Mouse (Mus musculus): ENCODE measurements around the gene B3gnt8.
A peak's percentile ranks its signal among the peaks of the same experiment; 100 is the strongest.
"Not testable (repeated sequence)": the region's sequence is repeated elsewhere in the genome, so short reads cannot be mapped to it uniquely, and the experiment has no call there.

The B3gnt8 gene

GRCm38 (mm10) chr7:25626509-25627430 lies at the start of gene B3gnt8:
Gene B3gnt8 (plus strand): TSS chr7:25626654.
- peak; percentile 37 for DNase-seq (ENCODE audit: low spot score)

GRCm38 (mm10) chr7:25576793-25577437 lies 49.5 kb upstream of the B3gnt8 start:
- DNase-seq (ENCODE audit: low spot score): not testable (repeated sequence)

DNA sequence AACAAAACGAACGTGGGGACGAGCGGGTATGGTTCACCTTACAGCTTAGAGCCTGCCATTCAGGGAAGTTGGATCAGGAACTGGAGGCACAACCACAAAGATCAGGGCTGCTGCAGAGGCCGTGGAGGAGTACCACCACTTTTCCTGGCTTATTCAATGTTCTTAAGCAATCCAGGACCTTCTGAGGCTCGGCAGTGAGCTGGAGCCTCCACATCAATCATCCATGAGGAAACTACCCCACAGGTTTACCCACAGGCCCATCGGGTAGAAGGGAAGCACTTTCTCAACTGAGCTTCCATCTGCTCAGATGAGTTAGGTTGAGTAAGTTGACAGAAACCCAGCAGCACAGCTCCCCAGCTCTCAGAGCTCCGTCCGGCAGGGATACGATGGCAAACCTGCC lies 47.0 kb upstream of the B3gnt8 start:
- no peak for DNase-seq (ENCODE audit: low spot score)

GRCm38 (mm10) chr7:25582301-25582810 lies 44.1 kb upstream of the B3gnt8 start:
- DNase-seq (ENCODE audit: low spot score): no peak

- no peak for DNase-seq (ENCODE audit: low spot score)
Measured at GRCm38 (mm10) chr7:25584651-25585050, 41.8 kb upstream of the B3gnt8 start.

DNA sequence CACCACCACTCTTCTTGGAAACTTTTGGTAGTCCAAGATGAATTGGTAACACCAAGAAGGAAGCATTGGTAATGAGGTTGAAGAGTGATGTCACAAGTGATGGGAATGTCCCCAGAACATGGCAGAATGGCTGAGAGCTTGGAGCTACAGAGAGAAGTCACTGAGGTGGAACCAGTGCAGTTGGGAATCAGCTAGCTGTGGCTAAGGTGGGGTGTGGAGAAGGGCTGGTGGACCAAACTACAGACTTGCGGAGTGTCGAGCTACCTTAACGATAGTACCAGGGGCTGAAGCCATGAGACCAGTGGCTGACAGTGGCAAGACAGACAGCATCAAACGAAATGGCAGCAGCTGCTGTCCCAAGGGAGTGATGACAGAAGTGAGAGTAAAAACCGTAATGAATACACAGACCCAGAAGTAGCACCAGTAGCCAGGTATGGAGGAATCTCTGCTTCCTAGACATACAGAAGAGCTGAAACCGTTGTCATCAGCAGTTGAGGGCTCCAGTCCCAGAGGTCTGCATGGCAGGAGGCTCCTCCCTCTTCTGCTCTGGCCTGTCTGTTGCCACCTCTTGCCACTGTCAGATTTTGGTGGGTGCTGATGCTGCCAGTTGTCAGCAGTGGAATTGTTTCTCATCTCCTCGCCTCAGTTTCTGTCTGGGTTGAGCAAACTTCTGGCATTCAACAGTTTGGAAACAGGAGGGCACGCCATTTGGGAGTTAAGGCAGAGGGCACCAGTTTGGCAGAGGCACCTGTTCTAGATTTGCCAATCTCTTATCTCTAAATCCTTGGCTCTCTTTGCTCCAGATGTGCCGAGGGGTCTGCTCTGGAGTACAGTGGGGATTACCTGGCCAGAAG lies 40.9 kb upstream of the B3gnt8 start:
- no peak for DNase-seq (ENCODE audit: low spot score)

DNA sequence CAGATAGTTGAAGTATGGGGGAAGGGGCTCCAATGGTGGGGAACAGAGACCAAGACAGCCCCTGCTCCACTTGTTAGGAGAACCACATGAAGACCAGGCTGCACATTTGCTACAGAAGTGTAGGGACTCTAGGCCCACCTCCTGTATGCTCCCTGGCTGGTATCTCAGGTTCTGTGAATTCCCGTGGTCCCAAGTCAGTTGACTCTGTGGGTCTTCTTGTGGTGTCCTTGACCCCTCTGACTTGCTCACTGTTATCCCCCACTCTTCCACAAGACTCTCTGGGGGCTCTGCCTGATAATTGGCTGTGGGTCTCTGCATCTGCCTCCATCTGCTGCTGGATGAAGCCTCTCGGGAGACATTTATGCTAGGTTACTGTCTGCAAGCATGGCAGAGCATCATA lies 35.2 kb upstream of the B3gnt8 start:
- no peak for DNase-seq (ENCODE audit: low spot score)

GRCm38 (mm10) chr7:25593859-25594258 lies 32.6 kb upstream of the B3gnt8 start:
- no peak for DNase-seq (ENCODE audit: low spot score)

DNA sequence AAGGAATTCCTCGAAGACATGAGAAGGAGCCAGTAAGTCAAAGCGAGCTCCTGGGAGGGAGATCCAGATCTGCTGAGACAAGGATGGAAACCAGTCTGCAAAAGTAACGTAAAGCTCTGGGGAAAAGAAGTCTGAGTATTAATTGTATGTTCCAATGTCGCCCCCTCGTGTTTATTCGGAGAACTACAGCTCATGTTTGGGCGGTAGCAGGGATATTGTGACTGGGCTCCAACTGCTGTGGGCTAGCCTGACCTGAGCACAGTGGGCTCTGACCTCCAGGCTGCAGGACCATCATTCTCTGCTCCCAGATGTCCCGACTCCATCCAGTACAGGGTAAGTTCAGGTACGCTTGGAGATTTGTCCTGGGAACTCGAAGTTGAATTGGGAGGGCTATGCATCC lies 26.8 kb upstream of the B3gnt8 start:
- DNase-seq (ENCODE audit: low spot score): peak; percentile 77

DNA sequence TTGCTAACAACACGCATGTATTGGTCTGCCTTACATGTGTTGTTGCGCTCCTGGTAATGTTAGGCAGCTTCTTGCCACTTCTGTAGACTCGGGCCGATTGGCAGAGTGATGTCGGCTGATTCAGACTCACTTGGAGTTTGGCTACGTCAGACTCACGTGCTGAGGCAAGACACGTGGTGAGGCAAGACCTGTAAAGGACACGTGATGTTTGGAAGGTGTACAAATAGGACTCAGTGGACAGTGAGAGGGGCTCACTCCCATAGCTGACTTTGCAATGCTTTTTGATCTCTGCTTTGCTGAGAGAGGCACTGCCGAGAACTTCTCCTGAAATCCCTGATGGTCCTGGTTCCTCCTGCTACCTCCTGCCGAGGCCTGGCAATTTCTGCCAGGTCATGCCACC lies 25.8 kb upstream of the B3gnt8 start:
- DNase-seq (ENCODE audit: low spot score): no peak

DNA sequence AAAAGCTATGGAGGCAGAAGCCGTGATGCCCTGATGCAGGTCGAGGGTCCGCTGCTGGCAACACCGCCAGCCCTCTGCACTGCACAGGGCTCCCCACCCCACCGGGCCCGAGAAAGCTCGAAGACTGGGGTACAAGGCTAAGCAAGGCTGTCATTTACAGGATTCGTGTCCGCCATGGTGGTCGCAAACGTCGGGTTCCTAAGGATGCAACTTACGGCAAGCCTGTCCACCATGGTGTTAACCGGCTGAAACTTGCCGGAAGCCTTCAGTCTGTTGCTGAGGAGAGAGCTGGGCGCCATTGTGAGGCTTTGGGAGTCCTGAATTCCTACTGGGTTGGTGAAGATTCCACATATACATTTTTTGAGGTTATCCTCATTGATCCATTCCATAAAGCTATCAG lies 25.1 kb upstream of the B3gnt8 start:
- DNase-seq (ENCODE audit: low spot score): no peak

DNA sequence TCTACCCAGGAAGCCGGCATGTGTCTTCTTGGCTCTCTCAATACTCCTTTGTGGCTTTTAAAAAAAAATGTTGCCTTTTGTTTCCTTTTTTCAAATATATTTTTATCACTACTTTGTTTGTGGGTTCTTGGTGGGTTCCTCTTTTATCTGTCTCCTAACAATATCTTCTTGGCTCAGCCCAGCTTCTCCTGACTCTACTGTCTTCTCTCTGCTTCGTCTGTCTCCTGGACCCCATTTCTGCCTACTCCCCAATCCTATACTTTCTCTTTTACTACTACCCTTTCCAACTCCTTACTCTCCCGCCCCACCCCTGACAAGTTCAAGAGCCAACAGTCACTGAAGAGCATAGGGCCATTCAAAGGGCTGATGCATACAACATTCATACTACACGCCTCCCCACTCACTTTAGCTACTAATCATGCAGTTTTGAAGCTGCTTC lies 19.8 kb upstream of the B3gnt8 start:
- DNase-seq (ENCODE audit: low spot score): no peak

DNA sequence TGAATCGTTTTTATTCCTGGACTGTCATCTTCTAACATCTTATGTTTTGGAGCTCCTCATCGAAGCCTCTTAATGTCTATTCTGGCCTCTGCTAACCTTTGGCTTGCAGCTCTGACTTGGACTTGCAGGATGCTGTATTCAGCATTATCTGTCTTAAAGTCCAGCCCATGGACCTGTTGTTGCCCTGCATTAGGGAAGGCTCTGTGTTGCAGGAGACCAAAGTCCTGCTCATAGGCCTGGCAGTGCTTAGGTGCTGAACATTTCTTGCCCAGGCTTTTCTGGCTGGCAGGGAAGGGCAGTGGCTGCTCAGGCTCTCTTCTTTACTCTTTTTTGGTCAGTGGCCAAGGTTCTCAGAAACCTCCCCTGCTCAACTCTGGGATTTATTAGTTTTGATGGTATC lies 19.3 kb upstream of the B3gnt8 start:
- no peak for DNase-seq (ENCODE audit: low spot score)

- DNase-seq (ENCODE audit: low spot score): no peak
Measured at GRCm38 (mm10) chr7:25610056-25610455, 16.4 kb upstream of the B3gnt8 start.

GRCm38 (mm10) chr7:25611501-25611900 lies 15.0 kb upstream of the B3gnt8 start:
- DNase-seq (ENCODE audit: low spot score): no peak

DNA sequence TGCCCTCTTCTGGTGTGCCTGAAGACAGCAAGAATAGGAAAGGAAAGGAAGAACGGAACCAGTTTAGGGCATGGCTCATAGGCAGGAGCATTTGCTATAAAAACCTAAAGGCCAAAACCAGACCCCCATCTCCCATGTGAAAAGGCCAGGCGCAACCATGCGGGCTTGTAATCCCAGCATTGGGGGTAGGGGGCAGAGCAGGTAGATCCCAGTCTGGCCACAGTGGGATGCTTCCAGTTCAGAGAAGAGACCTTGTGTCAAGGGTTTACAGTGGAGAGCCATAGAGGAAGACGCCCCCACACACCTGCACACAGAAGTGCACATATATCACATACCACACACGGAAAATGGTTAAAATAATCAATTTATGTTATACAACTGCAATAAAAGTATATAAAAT lies 12.4 kb upstream of the B3gnt8 start:
- no peak for DNase-seq (ENCODE audit: low spot score)

DNA sequence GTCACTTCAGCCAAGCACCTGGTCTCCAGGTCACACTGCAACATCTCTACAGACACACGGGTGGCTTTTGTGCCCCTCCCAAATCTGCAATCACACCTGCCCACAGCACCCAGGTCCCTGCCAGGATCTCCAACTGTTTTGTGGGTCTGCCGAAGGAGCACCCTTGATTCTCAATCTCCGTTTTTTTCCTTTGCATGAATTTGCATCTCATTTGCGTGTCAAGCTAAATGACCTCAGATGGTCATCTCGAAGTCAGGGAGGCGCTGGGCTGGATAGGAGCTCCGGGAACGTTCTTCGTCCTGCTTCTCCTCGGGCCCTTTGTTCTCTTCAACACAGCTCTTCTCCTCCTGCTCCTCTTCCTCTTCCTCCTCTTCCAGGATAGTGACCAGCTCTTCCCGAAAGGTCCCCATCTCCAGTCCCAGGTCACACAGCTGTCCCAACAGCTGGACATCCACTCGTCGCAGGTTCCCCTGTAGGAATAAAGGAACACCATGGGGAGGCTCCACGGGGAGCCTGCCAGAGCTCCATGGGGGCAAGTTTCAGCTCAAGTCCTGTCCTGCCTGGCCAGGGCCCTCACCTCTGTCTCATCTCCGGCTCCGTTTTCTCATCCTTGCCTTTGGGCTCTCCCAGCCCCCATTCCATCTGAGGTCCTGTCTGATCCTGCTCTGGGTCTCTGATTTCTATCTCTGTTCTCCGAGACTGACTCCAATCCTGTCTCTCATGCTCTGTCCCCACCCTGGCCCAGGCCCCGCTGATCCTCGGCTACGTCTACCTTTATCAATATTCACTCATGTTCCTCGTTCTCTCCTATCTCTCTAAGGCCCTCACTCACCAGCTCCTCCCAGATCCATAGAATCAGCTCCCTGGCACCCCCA lies 11.4 kb upstream of the B3gnt8 start:
- DNase-seq (ENCODE audit: low spot score): no peak

- DNase-seq (ENCODE audit: low spot score): no peak
Measured at GRCm38 (mm10) chr7:25615706-25616011, 10.8 kb upstream of the B3gnt8 start, which contains the start of gene Erich4. Gene Erich4 (minus strand): TSS chr7:25615892.

GRCm38 (mm10) chr7:25617376-25618160 lies 8.9 kb upstream of the B3gnt8 start:
- DNase-seq (ENCODE audit: low spot score): no peak
